Mouse (Mus musculus): ENCODE measurements around the gene E330034G19Rik. TPM values are rescaled to one million over a fixed set of nuclear protein-coding genes. Genes with fewer than 3 reads are reported as not detected.

The E330034G19Rik gene
- total and polyA plus RNA-seq, 2 experiments from 2014 or later = 0.11 TPM; not detected in 1

DNA sequence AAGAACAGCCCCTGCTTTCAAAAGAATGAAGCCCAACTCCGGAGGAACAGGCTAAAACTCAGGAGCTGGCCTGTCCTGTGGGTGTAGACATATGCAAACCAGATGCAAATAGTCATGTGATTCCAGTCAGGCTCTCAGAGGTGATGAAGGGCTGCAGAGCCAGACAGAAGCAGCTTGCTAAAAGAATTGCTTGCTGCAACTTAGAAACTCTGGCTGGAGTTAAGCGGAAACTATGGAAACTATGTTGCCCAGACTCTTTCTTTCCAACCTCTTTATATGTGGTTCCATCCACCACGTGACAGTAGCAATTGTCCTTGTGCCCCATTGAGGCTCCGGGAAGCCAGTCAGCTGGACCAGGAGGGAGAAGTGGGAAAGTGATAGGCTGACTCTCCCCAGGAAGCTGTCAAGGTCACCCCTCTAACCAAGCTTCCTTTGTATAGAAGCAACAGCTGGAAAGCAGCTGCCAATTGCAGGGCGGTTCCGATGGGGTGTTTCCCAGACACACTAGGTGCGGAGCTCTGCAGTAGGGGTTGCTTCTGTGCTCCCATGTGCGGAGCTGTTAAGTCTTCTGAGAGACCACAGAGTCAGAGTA lies 39.3 kb upstream of the E330034G19Rik start:
- 7% methylated on average over 8 of the region's 8 CpGs for WGBS

DNA sequence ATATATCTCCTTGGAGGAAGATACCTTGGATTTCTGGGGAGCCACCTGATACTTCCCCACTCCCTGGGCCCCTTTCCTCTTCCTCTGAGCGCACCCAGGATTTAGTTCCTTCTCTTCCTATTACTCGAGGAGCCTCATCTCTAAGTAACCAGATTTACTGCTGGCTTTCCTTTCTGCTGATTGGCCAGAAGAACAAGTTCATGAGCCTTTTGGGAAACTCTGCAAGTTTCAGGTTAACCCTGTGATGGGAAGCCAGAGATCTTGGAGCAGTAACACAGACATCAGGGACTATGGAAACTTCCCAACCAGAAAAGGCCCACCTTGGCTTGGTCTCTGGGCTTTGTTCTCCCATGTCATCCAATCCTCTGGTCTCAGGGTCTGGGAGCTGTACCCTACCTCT lies 37.1 kb upstream of the E330034G19Rik start:
- H3K4me2 ChIP-seq (ENCODE audit: low read depth, low read length, poor library complexity, severe bottlenecking) = no peak overlapping the region
- TF ChIP-seq CTCF (IDR thresholded peaks at IDR 0.05) = no peak
- ATAC-seq (ENCODE audit: low FRiP score) (no peak), DNase-seq (ENCODE audit: low spot score) (no peak)
- H3K36me3 ChIP-seq (ENCODE audit: insufficient read depth, low read length) = no peaks in the 10 kb centered on the region
- H3K27me3 ChIP-seq (ENCODE audit: insufficient read depth, low read length) = no peaks in the 10 kb centered on the region
- H3K4me3 ChIP-seq (ENCODE audit: low read depth, low read length) = no peak overlapping the region
- H3K4me1 ChIP-seq (ENCODE audit: insufficient read depth, low read length) = no peaks in the 10 kb centered on the region; the same call in 1 of the 2 replicates
- no peaks in the 10 kb centered on the region for H3K9me3 ChIP-seq (ENCODE audit: low read length)
- 71% methylated on average over 2 of the region's 2 CpGs for WGBS
- no peak overlapping the region for H3K27ac ChIP-seq (ENCODE audit: low read depth, low read length)
- H3K9ac ChIP-seq (replicated peaks; ENCODE audit: low read length, poor library complexity, severe bottlenecking) = no peak overlapping the region

More for the DNA sequence above, 39.3 kb upstream of the E330034G19Rik start:
- 0 out of 2 replicates have a peak overlapping the region, but pooled peaks have one; percentile 18 for H3K27ac ChIP-seq (ENCODE audit: low read depth, low read length)
- no peak overlapping the region for H3K4me3 ChIP-seq (ENCODE audit: low read depth, low read length)
- H3K9me3 ChIP-seq (ENCODE audit: low read length) = no peaks in the 10 kb centered on the region
- no peaks in the 10 kb centered on the region for H3K27me3 ChIP-seq (ENCODE audit: insufficient read depth, low read length)
- H3K36me3 ChIP-seq (ENCODE audit: insufficient read depth, low read length) = no peaks in the 10 kb centered on the region
- H3K4me2 ChIP-seq (ENCODE audit: low read depth, low read length, poor library complexity, severe bottlenecking) = no peak overlapping the region
- TF ChIP-seq CTCF (IDR thresholded peaks at IDR 0.05) = no peak
- peak; percentile 68; the same call in 1 of the 2 replicates for ATAC-seq (ENCODE audit: low FRiP score)
- no peaks in the 10 kb centered on the region; the same call in 1 of the 2 replicates for H3K4me1 ChIP-seq (ENCODE audit: insufficient read depth, low read length)
- no peak overlapping the region for H3K9ac ChIP-seq (replicated peaks; ENCODE audit: low read length, poor library complexity, severe bottlenecking)
- DNase-seq (ENCODE audit: low spot score) = peak; percentile 64

DNA sequence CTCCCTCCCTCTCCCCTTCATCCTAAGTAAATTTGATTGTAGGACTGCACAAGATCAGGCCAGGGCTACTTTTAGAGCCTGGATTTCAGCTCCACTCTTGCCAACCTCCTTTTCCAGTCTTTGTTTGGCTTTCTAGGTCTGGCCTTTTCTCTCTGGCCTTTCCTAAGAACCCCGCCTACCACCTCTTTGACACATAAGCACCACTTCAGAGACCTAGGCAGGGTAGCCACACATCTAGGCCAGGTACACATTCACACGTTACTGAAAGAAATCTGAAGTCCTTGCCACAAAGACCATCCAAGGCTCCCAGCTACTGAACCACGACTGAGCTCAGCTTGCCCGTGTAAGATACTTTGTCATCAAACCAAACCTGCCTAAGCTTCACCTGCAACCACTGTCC lies 32.6 kb upstream of the E330034G19Rik start:
- 62% methylated on average over 4 of the region's 4 CpGs for WGBS
- peaks cover 22% of the 10 kb centered on the region for H3K4me1 ChIP-seq (ENCODE audit: insufficient read depth, low read length)
- H3K4me2 ChIP-seq (ENCODE audit: low read depth, low read length, poor library complexity, severe bottlenecking) = no peak overlapping the region
- H3K4me3 ChIP-seq (ENCODE audit: low read depth, low read length) = no peak overlapping the region
- H3K27me3 ChIP-seq (ENCODE audit: insufficient read depth, low read length) = no peaks in the 10 kb centered on the region
- H3K27ac ChIP-seq (ENCODE audit: low read depth, low read length) = no peak overlapping the region
- no peak for TF ChIP-seq CTCF (IDR thresholded peaks at IDR 0.05)
- no peak for ATAC-seq (ENCODE audit: low FRiP score)
- no peak overlapping the region for H3K9ac ChIP-seq (replicated peaks; ENCODE audit: low read length, poor library complexity, severe bottlenecking)
- DNase-seq (ENCODE audit: low spot score) = no peak
- H3K36me3 ChIP-seq (ENCODE audit: insufficient read depth, low read length) = no peaks in the 10 kb centered on the region
- no peaks in the 10 kb centered on the region for H3K9me3 ChIP-seq (ENCODE audit: low read length)

DNA sequence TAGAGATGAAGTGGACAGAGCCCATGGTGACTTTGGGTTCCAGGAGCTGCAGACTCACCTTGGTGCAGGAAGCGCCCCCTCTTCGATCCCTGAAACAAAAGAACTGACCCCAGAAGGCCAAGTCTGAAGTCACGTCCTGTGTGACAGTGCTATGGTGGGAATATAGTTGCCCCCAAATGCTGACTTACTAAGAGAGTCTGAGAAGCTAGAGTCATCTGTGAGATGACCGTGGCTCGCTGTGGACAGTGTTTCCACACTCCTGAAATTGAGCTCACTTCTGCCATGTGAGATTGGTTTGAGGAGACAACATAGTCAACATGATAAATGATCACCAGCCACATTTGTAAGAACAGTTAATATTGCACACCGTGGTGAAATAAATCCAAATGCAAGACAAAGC lies 30.6 kb upstream of the E330034G19Rik start:
- peak overlapping the region; percentile 81 for H3K27ac ChIP-seq (ENCODE audit: low read depth, low read length)
- DNase-seq (ENCODE audit: low spot score) (no peak), ATAC-seq (ENCODE audit: low FRiP score) (peak; percentile 19; the same call in 1 of the 2 replicates)
- H3K4me2 ChIP-seq (ENCODE audit: low read depth, low read length, poor library complexity, severe bottlenecking) = no peak overlapping the region
- H3K27me3 ChIP-seq (ENCODE audit: insufficient read depth, low read length) = no peaks in the 10 kb centered on the region
- 76% methylated on average over 6 of the region's 6 CpGs for WGBS
- peaks cover 22% of the 10 kb centered on the region for H3K4me1 ChIP-seq (ENCODE audit: insufficient read depth, low read length)
- H3K36me3 ChIP-seq (ENCODE audit: insufficient read depth, low read length) = no peaks in the 10 kb centered on the region
- H3K9ac ChIP-seq (replicated peaks; ENCODE audit: low read length, poor library complexity, severe bottlenecking) = no peak overlapping the region
- no peaks in the 10 kb centered on the region for H3K9me3 ChIP-seq (ENCODE audit: low read length)
- TF ChIP-seq CTCF (IDR thresholded peaks at IDR 0.05) = no peak
- H3K4me3 ChIP-seq (ENCODE audit: low read depth, low read length) = no peak overlapping the region

DNA sequence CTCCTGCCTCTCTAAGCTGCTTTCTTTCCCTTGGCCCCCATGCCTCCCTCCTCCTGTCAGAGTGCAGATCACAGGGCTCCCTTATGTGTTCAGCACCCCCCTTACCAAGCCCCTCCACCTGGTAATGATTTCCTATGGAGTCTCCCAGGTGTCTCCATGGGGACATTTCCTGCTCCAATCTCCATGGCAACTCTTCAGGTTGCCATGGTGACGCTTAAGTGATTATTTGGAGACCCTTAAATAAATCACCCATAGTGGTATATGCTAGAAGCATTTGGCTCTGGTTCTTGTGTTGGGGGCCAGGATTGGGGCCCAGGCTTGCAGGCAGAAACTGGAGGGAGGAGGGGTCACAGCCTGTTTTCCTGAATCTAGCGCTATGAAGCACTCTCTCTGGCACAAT lies 30.1 kb upstream of the E330034G19Rik start:
- 0 out of 2 replicates have a peak overlapping the region, but pooled peaks have one; percentile 3 for H3K4me2 ChIP-seq (ENCODE audit: low read depth, low read length, poor library complexity, severe bottlenecking)
- peaks cover 22% of the 10 kb centered on the region for H3K4me1 ChIP-seq (ENCODE audit: insufficient read depth, low read length)
- TF ChIP-seq CTCF (IDR thresholded peaks at IDR 0.05) = no peak; the same call in 1 of the 2 replicates
- DNase-seq (ENCODE audit: low spot score) (peak; percentile 88), ATAC-seq (ENCODE audit: low FRiP score) (peak; percentile 93)
- H3K9me3 ChIP-seq (ENCODE audit: low read length) = no peaks in the 10 kb centered on the region
- WGBS = 37% methylated on average over 2 of the region's 2 CpGs
- no peaks in the 10 kb centered on the region for H3K36me3 ChIP-seq (ENCODE audit: insufficient read depth, low read length)
- H3K9ac ChIP-seq (replicated peaks; ENCODE audit: low read length, poor library complexity, severe bottlenecking) = no peak overlapping the region
- H3K27ac ChIP-seq (ENCODE audit: low read depth, low read length) = peak overlapping the region; percentile 81
- H3K4me3 ChIP-seq (ENCODE audit: low read depth, low read length) = no peak overlapping the region
- no peaks in the 10 kb centered on the region for H3K27me3 ChIP-seq (ENCODE audit: insufficient read depth, low read length)

DNA sequence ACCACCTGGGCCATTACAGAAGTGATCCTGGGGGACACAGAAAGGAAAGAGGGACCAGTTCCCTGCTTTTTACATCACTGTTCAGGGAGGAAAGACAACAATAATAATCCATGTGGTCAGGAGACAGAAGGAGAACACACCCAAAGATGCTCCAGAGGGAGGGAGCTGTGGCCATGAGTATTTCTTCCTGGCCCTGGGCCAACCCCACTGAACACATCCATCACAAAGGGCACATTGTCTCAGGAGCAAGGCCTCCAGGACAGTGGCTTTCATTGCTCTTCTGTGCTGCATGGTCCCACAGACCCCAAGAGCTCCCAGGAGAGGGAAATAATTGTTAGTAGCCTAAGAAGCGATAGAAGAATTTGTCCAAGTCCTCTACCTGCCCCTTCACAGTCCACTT lies 23.4 kb upstream of the E330034G19Rik start:
- H3K4me2 ChIP-seq (ENCODE audit: low read depth, low read length, poor library complexity, severe bottlenecking) = no peak overlapping the region
- no peaks in the 10 kb centered on the region for H3K36me3 ChIP-seq (ENCODE audit: insufficient read depth, low read length)
- WGBS = 76% methylated on average over 1 of the region's 1 CpGs
- no peaks in the 10 kb centered on the region for H3K27me3 ChIP-seq (ENCODE audit: insufficient read depth, low read length)
- DNase-seq (ENCODE audit: low spot score) (no peak), ATAC-seq (ENCODE audit: low FRiP score) (no peak)
- H3K4me1 ChIP-seq (ENCODE audit: insufficient read depth, low read length) = 0 out of 2 replicates have a peak, but pooled peaks cover 4% of the 10 kb centered on the region
- no peak overlapping the region for H3K27ac ChIP-seq (ENCODE audit: low read depth, low read length)
- no peak overlapping the region for H3K4me3 ChIP-seq (ENCODE audit: low read depth, low read length)
- no peak overlapping the region for H3K9ac ChIP-seq (replicated peaks; ENCODE audit: low read length, poor library complexity, severe bottlenecking)
- no peaks in the 10 kb centered on the region for H3K9me3 ChIP-seq (ENCODE audit: low read length)
- TF ChIP-seq CTCF (IDR thresholded peaks at IDR 0.05) = no peak
